Mouse (Mus musculus) hindbrain, embryonic 11.5 days (tissue): ENCODE measurements around the gene Gm11273. TPM values are rescaled to one million over a fixed set of nuclear protein-coding genes. Genes with fewer than 3 reads are reported as not detected.

Experiments
- ATAC-seq: fragments of 200-750 bp; cut with Nextera tagmentation; 2 replicates; pipeline ENCODE4 v1.8.0; 2017; ENCODE audit warnings: mild to moderate bottlenecking, moderate TSS enrichment, moderate library complexity; ENCODE audit not compliant: low FRiP score
- DNase-seq: peaks from one replicate; pipeline ENCODE4 v3.0.0-alpha.2; 2015; ENCODE audit warnings: low spot score
- H3K27ac ChIP-seq: fragments of 300-500 bp; sonication (generic); 2 replicates; pipeline ENCODE4 v1.5.1; 2014; ENCODE audit warnings: mild to moderate bottlenecking, low read depth, low read length
- H3K27me3 ChIP-seq: fragments of 300-500 bp; sonication (generic); 2 replicates; pipeline ENCODE4 v1.6.1; 2014; ENCODE audit warnings: mild to moderate bottlenecking, low read length, moderate library complexity, mixed read lengths; ENCODE audit not compliant: control insufficient read depth, insufficient read depth
- H3K36me3 ChIP-seq: fragments of 300-500 bp; sonication (generic); 2 replicates; pipeline ENCODE4 v1.6.1; 2014; ENCODE audit warnings: mild to moderate bottlenecking, low read length, moderate library complexity, mixed read lengths; ENCODE audit not compliant: control insufficient read depth, insufficient read depth
- H3K4me1 ChIP-seq: fragments of 300-500 bp; sonication (generic); replicated peaks from 2 replicates; pipeline ENCODE4 v1.6.1; 2014; ENCODE audit warnings: low read length, mixed read lengths; ENCODE audit not compliant: control insufficient read depth, insufficient read depth
- H3K4me2 ChIP-seq: fragments of 300-500 bp; sonication (generic); replicated peaks from 2 replicates; pipeline ENCODE4 v1.6.1; 2014; ENCODE audit warnings: mild to moderate bottlenecking, low read depth, low read length
- H3K4me3 ChIP-seq: fragments of 300-500 bp; sonication (generic); 2 replicates; pipeline ENCODE4 v1.5.1; 2014; ENCODE audit warnings: low read depth, low read length
- H3K9ac ChIP-seq: fragments of 300-500 bp; sonication (generic); 2 replicates; pipeline ENCODE4 v1.6.1; 2014; ENCODE audit warnings: low read depth, low read length
- H3K9me3 ChIP-seq: fragments of 300-500 bp; sonication (generic); 2 replicates; pipeline ENCODE4 v1.6.1; 2016; ENCODE audit warnings: low read length; ENCODE audit not compliant: control insufficient read depth
- WGBS: fragments of 180-500 bp; shearing (Covaris S2); extraction: QIAGEN DNeasy Blood & Tissue Kit; methylation state at CpG from one replicate; pipeline ENCODE4 v1.1.7; 2014; 5-methylcytosine and 5-hydroxymethylcytosine counted together
- polyA plus RNA-seq: library from polyadenylated mRNA; unstranded; fragments of >200 nt; fragmentation: Nextera tagmentation; extraction: Ambion mirVana; gene quantifications from 2 replicates; pipeline ENCODE4 v1.2.1, GENCODE M21; 2014

Gene Gm11273
- polyA plus RNA-seq, 1 experiment from 2014 or later, result 3.7 TPM

GRCm38 (mm10) chr13:21456347-21456746 lies 44.9 kb downstream of the Gm11273 start:
- 8% methylated on average over 4 of the region's 4 CpGs for WGBS
- H3K9ac ChIP-seq, result no peak overlapping the region
- no peaks in the 10 kb centered on the region for H3K36me3 ChIP-seq
- no peak for DNase-seq
- no peaks in the 10 kb centered on the region for H3K4me1 ChIP-seq
- H3K27me3 ChIP-seq, result no peaks in the 10 kb centered on the region
- H3K4me3 ChIP-seq, result no peak overlapping the region
- no peak for ATAC-seq
- no peaks in the 10 kb centered on the region for H3K9me3 ChIP-seq
- no peak overlapping the region for H3K4me2 ChIP-seq
- no peak overlapping the region for H3K27ac ChIP-seq

DNA sequence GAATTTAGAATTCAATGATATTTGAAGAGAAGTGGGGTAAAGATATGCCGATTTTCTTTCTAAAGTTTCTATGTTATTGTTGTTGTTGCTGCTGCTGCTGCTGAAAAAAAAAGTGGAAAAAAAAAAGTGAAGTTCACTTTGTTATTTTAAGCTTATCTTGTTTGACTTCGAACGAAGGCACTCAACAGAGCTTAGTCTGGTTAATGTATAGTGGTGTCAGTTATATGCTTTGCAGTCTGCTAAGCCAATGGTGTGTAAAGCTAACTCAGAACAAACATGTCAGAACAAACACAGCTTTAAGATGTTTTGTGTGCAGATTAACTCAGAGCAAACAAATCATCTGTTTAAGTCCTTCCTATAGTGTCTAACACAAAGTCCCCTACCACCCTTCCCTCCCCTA lies 47.1 kb downstream of the Gm11273 start:
- WGBS, result 91% methylated on average over 3 of the region's 3 CpGs
- no peaks in the 10 kb centered on the region for H3K4me1 ChIP-seq
- H3K4me3 ChIP-seq, result no peak overlapping the region
- no peak for ATAC-seq
- DNase-seq, result no peak
- no peaks in the 10 kb centered on the region for H3K36me3 ChIP-seq
- no peak overlapping the region for H3K9ac ChIP-seq
- H3K9me3 ChIP-seq, result no peaks in the 10 kb centered on the region
- H3K27ac ChIP-seq, result no peak overlapping the region
- H3K4me2 ChIP-seq, result no peak overlapping the region
- H3K27me3 ChIP-seq, result no peaks in the 10 kb centered on the region

DNA sequence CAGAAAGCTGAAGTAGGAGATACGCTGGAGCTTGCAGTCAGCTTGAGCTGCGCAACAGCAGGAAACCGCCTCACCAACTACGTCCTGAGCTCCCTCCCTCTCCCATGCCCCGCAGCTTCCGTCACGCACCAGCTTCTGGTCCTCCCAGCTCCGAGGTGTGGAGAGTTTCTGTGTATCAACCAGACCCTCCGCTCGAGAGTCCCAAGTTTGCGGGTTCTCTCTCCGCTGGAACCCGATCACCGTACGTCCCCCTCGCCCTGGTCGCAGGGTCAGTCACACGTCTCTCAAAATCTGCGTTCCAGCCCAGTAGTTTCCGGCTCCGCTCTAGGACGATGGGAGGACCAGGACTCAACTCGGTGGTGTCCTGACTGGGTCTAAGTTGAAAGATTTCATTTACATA lies 47.8 kb downstream of the Gm11273 start, which contains the start of gene Zscan26:
TSS of gene Zscan26 (minus strand) at position 282 of the 400 bp plus-strand sequence.
- Histone ChIP-seq H3K4me2 (peak within 1 kb of the TSS; percentile 57), H3K9ac (peak within 1 kb of the TSS; percentile 74), H3K4me3 (peak within 1 kb of the TSS; percentile 61), H3K27me3 (no peaks in the 10 kb centered on the region), H3K27ac (no peak within 1 kb of the TSS), H3K36me3 (no peaks in the 10 kb centered on the region), H3K9me3 (no peaks in the 10 kb centered on the region), H3K4me1 (no peaks in the 10 kb centered on the region)
- ATAC-seq (peak; percentile 90), DNase-seq (peak; percentile 92)
- WGBS, result under 1% methylated on average over 23 of the region's 23 CpGs

- 4% methylated on average over 13 of the region's 13 CpGs for WGBS
- no peaks in the 10 kb centered on the region for H3K9me3 ChIP-seq
- H3K36me3 ChIP-seq, result no peaks in the 10 kb centered on the region
- peak overlapping the region; percentile 61 for H3K4me3 ChIP-seq
- DNase-seq, result no peak
- H3K4me1 ChIP-seq, result no peaks in the 10 kb centered on the region
- peak overlapping the region; percentile 57 for H3K4me2 ChIP-seq
- H3K27me3 ChIP-seq, result no peaks in the 10 kb centered on the region
- no peak overlapping the region for H3K27ac ChIP-seq
- ATAC-seq, result peak; percentile 49
- peak overlapping the region; percentile 74 for H3K9ac ChIP-seq
Measured at GRCm38 (mm10) chr13:21453042-21453441, 48.2 kb downstream of the Gm11273 start.

Other genes with a start within 250 kb of the Gm11273 start
- gene Gpx5, start 208.7 kb downstream of the Gm11273 start, polyA plus RNA-seq, result not detected in 2 replicates
- 0.32 TPM in 1 of 2 replicates, not detected in the other for gene Gpx6, start 189.3 kb downstream of the Gm11273 start, polyA plus RNA-seq
- not detected in 2 replicates for gene Olfr1367, start 154.5 kb downstream of the Gm11273 start, polyA plus RNA-seq
- 18.7 and 20.3 TPM in 2 replicates for gene Zscan12, start 138.6 kb downstream of the Gm11273 start, polyA plus RNA-seq
- 84.8 and 90.5 TPM in 2 replicates for gene Zkscan3, start 98.7 kb downstream of the Gm11273 start, polyA plus RNA-seq
- 5.9 and 6.0 TPM in 2 replicates for gene Pgbd1, start 60.4 kb downstream of the Gm11273 start, polyA plus RNA-seq
- gene Zscan26, start 47.7 kb downstream of the Gm11273 start, polyA plus RNA-seq, result 18.4 and 21.0 TPM in 2 replicates
- 2.5 and 3.4 TPM in 2 replicates for gene Nkapl, start 32.9 kb downstream of the Gm11273 start, polyA plus RNA-seq
- gene Zkscan4, start 22.5 kb downstream of the Gm11273 start, polyA plus RNA-seq, result 5.2 and 5.9 TPM in 2 replicates
- not detected in 2 replicates for gene Gm10065, start 22.0 kb downstream of the Gm11273 start, polyA plus RNA-seq
- gene AK157302, start 6.2 kb downstream of the Gm11273 start, polyA plus RNA-seq, result 0.23 and 0.35 TPM in 2 replicates
- 9.8 and 11.0 TPM in 2 replicates for gene Zkscan8, start 29.7 kb upstream of the Gm11273 start, polyA plus RNA-seq
- 0.05 and 0.25 TPM in 2 replicates for gene Olfr1366, start 41.4 kb upstream of the Gm11273 start, polyA plus RNA-seq
- gene Olfr1535, start 58.5 kb upstream of the Gm11273 start, polyA plus RNA-seq, result 0.17 TPM in 1 of 2 replicates, not detected in the other
- not detected in 2 replicates for gene Olfr1364, start 80.3 kb upstream of the Gm11273 start, polyA plus RNA-seq
- not detected in 2 replicates for gene Olfr1362, start 112.6 kb upstream of the Gm11273 start, polyA plus RNA-seq
- not detected in 2 replicates for gene Olfr11, start 141.1 kb upstream of the Gm11273 start, polyA plus RNA-seq
- gene Olfr1361, start 162.0 kb upstream of the Gm11273 start, polyA plus RNA-seq, result not detected in 2 replicates
- gene Olfr1360, start 176.0 kb upstream of the Gm11273 start, polyA plus RNA-seq, result not detected in 2 replicates
- gene Olfr1359, start 196.7 kb upstream of the Gm11273 start, polyA plus RNA-seq, result not detected in 2 replicates
- gene Hist1h2bl, start 214.7 kb upstream of the Gm11273 start, polyA plus RNA-seq, result 2.1 and 3.0 TPM in 2 replicates
- gene Hist1h2ai, start 215.0 kb upstream of the Gm11273 start, polyA plus RNA-seq, result 17.3 and 25.6 TPM in 2 replicates
- gene Hist1h3h, start 216.2 kb upstream of the Gm11273 start, polyA plus RNA-seq, result 12.7 and 20.0 TPM in 2 replicates
- gene Hist1h2bm, start 220.6 kb upstream of the Gm11273 start, polyA plus RNA-seq, result 4.2 and 4.3 TPM in 2 replicates
- gene Hist1h4j, start 233.6 kb upstream of the Gm11273 start, polyA plus RNA-seq, result 0.94 and 1.4 TPM in 2 replicates
- gene Hist1h4k, start 249.1 kb upstream of the Gm11273 start, polyA plus RNA-seq, result 2.4 and 8.0 TPM in 2 replicates